Mouse (Mus musculus) adrenal gland, adult 18-20 months (tissue): ENCODE measurements around the gene Cib2. TPM values are rescaled to one million over a fixed set of nuclear protein-coding genes. Genes with fewer than 3 reads are reported as not detected.

ENCODE experiments used
- DNase-seq, 2 experiments: peaks; one replicate each; pipeline ENCODE4 v3.0.0; 2021 to 2022; ENCODE audit warnings: low spot score in 2 of 2
- total RNA-seq, 2 experiments: library from RNA; stranded (reverse); gene quantifications; 1 replicate in 1 of 2; 2 replicates in 1 of 2; pipeline ENCODE4 v1.2.3; 2021

Cib2 gene
- total RNA-seq, 2 experiments from 2014 or later: 53.0 to 105 TPM

- peak in 1 of 2 experiments; percentile 51 for DNase-seq
Measured at GRCm38 (mm10) chr9:54500832-54501452, 59.1 kb downstream of the Cib2 start.

DNA sequence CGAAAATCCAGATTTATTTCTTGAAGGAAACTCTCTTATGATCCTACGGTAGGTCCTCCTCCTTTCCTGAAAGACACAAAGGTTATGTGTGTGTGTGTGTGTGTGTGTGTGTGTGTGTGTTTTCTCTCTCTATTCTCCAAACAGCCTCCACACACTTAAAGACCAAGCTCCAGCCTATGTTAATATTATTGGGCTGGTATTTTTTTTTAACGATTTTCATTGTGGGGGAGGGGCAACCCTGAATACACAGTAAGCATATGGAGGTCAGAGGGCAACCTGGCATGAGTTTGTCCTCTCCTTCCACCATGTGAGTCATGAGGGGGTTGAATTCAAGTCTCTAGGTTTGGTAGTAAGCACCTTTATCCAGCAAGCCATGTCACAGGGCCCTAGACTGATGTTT, 60.2 kb downstream of the Cib2 start:
- DNase-seq: no peak

- no peak for DNase-seq
Measured at GRCm38 (mm10) chr9:54499291-54499690, 60.7 kb downstream of the Cib2 start.

Other genes starting within 250 kb of the Cib2 start
- 10 to 100 TPM; 12.9 to 15.1 TPM for gene Dmxl2, start 58.6 kb downstream of the Cib2 start, total RNA-seq
- not detected for gene Sh2d7, start 21.2 kb downstream of the Cib2 start, total RNA-seq
- gene Idh3a, start 26.1 kb upstream of the Cib2 start, total RNA-seq: 100 to 1,000 TPM; 269 to 484 TPM
- gene Acsbg1, start 101.7 kb upstream of the Cib2 start, total RNA-seq: 100 to 1,000 TPM; 221 to 307 TPM
- gene Dnaja4, start 138.7 kb upstream of the Cib2 start, total RNA-seq: 10 to 100 TPM; 34.7 to 51.7 TPM
- 10 to 100 TPM; 66.4 to 71.3 TPM for gene Wdr61, start 174.3 kb upstream of the Cib2 start, total RNA-seq
- 10 to 100 TPM in 1 of 2 experiments, 1 to 10 TPM in 1; 9.8 to 13.7 TPM for gene Crabp1, start 204.5 kb upstream of the Cib2 start, total RNA-seq